Mouse (Mus musculus) olfactory bulb, adult 2 months (tissue): ENCODE measurements around the gene Pcdh15.

Experiments used
- CTCF ChIP-seq: fragments of 200-500 bp; IDR thresholded peaks from 2 replicates; pipeline ENCODE4 v1.5.1; 2012; ENCODE audit warnings: low read depth, mild to moderate bottlenecking, low read length, moderate library complexity; ENCODE audit not compliant: insufficient read depth
- POLR2A ChIP-seq: fragments of 200-500 bp; IDR thresholded peaks from 2 replicates; pipeline ENCODE4 v1.6.1; 2012; ENCODE audit warnings: mild to moderate bottlenecking, low read depth, low read length, moderate library complexity; ENCODE audit not compliant: insufficient read depth

DNA sequence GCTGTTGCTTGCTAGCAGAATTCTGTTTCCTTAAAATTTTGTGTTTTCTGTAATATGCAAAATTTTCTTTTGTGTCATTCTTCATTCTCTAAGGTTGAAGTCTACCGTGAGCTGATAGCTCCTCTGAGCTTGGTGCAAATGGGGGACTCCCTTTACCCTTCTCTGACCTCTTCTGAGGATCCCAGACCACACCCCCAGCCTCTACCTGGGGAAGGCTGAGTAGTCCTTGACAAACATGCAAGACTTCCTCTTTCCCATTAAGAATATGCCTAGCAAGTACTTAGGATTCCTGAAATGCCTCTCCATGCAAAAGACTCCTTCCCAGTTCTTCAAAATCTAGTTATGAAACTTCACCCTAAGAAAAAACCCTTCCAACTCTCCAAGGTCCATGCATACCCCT lies 808.5 kb downstream of the Pcdh15 start:
- no peak for TF ChIP-seq CTCF
- no peak for TF ChIP-seq POLR2A
